Mouse (Mus musculus): ENCODE measurements at regions not wholly inside any gene's neighbourhood (a gene's known extent, or its start where the extent isn't known, plus 50 kb on each side); places are given as distances from the start of the nearest gene placed in this dataset.

GRCm38 (mm10) chr4:124323589-124323988, 287.0 kb downstream of the 3100002H09Rik start:
- no peak for DNase-seq (ENCODE audit: low spot score)

- DNase-seq (ENCODE audit: low spot score): no peak
Measured at GRCm38 (mm10) chr4:124321221-124321620, 289.4 kb downstream of the 3100002H09Rik start.

GRCm38 (mm10) chr4:124317042-124317441, 293.6 kb downstream of the 3100002H09Rik start:
- no peak for DNase-seq (ENCODE audit: low spot score)

- DNase-seq (ENCODE audit: low spot score): no peak
Measured at GRCm38 (mm10) chr4:124311657-124312056, 298.9 kb downstream of the 3100002H09Rik start.

- DNase-seq (ENCODE audit: low spot score): no peak
Measured at GRCm38 (mm10) chr4:124310594-124310993, 300.0 kb downstream of the 3100002H09Rik start.

- DNase-seq (ENCODE audit: low spot score): no peak
Measured at GRCm38 (mm10) chr4:124305871-124306555, 304.6 kb downstream of the 3100002H09Rik start.

- DNase-seq (ENCODE audit: low spot score): no peak
Measured at GRCm38 (mm10) chr4:124302950-124303349, 307.7 kb downstream of the 3100002H09Rik start.

- DNase-seq (ENCODE audit: low spot score): no peak
Measured at GRCm38 (mm10) chr4:124298667-124299437, 311.8 kb downstream of the 3100002H09Rik start.

GRCm38 (mm10) chr4:124292254-124292653, 318.3 kb downstream of the 3100002H09Rik start:
- no peak for DNase-seq (ENCODE audit: low spot score)

GRCm38 (mm10) chr4:124291767-124292166, 318.8 kb downstream of the 3100002H09Rik start:
- no peak for DNase-seq (ENCODE audit: low spot score)

GRCm38 (mm10) chr4:124287471-124287870, 323.1 kb downstream of the 3100002H09Rik start:
- DNase-seq (ENCODE audit: low spot score): no peak

- DNase-seq (ENCODE audit: low spot score): no peak
Measured at GRCm38 (mm10) chr4:124278681-124279080, 331.9 kb downstream of the 3100002H09Rik start.

- DNase-seq (ENCODE audit: low spot score): no peak
Measured at GRCm38 (mm10) chr4:124277456-124278181, 333.0 kb downstream of the 3100002H09Rik start.

- no peak for DNase-seq (ENCODE audit: low spot score)
Measured at GRCm38 (mm10) chr4:124276741-124277455, 333.7 kb downstream of the 3100002H09Rik start.

GRCm38 (mm10) chr4:124272002-124272401, 338.6 kb downstream of the 3100002H09Rik start:
- no peak for DNase-seq (ENCODE audit: low spot score)

- DNase-seq (ENCODE audit: low spot score): no peak
Measured at GRCm38 (mm10) chr4:124268404-124268803, 342.2 kb downstream of the 3100002H09Rik start.

GRCm38 (mm10) chr4:124266573-124266972, 344.0 kb downstream of the 3100002H09Rik start:
- DNase-seq (ENCODE audit: low spot score): no peak

GRCm38 (mm10) chr4:124265527-124265926, 345.1 kb downstream of the 3100002H09Rik start:
- DNase-seq (ENCODE audit: low spot score): no peak

GRCm38 (mm10) chr4:124257006-124257405, 339.2 kb upstream of the 4930535I16Rik start:
- no peak for DNase-seq (ENCODE audit: low spot score)

GRCm38 (mm10) chr4:124256515-124256914, 338.7 kb upstream of the 4930535I16Rik start:
- no peak for DNase-seq (ENCODE audit: low spot score)

GRCm38 (mm10) chr4:124255183-124255543, 337.3 kb upstream of the 4930535I16Rik start:
- no peak for DNase-seq (ENCODE audit: low spot score)
